Mouse (Mus musculus): ENCODE data around the gene C1qtnf5. TPM values are rescaled to one million over a fixed set of nuclear protein-coding genes. Genes with fewer than 3 reads are reported as not detected.
A peak's percentile ranks its signal among the peaks of the same experiment; 100 is the strongest.

C1qtnf5 gene
- polyA plus RNA-seq, 1 experiment: 7.0 TPM

GRCm38 (mm10) chr9:44075276-44075995 is 31.6 kb upstream of the C1qtnf5 start:
- Histone ChIP-seq H3K36me3 (ENCODE audit: control insufficient read depth, insufficient read depth, low read length) (no peaks in the 10 kb centered on the region), H3K4me1 (ENCODE audit: control insufficient read depth, insufficient read depth, insufficient read length, low read length) (peaks cover 25% of the 10 kb centered on the region), H3K27ac (ENCODE audit: insufficient read depth, low read depth, low read length) (no peak overlapping the region), H3K27me3 (ENCODE audit: control insufficient read depth, insufficient read depth, low read length) (no peaks in the 10 kb centered on the region), H3K4me3 (ENCODE audit: low read depth, low read length) (no peak overlapping the region)
- no peak for TF ChIP-seq CTCF (IDR thresholded peaks at IDR 0.05; ENCODE audit: extremely low read depth, insufficient read length, insufficient replicate concordance, low read depth, low read length)
- TF ChIP-seq POLR2A (IDR thresholded peaks at IDR 0.05; ENCODE audit: low read depth, low read length): no peak
- 91% methylated on average over 24 of the region's 24 CpGs for WGBS

- no peaks in the 10 kb centered on the region for H3K27me3 ChIP-seq (ENCODE audit: control insufficient read depth, insufficient read depth, low read length)
- H3K4me1 ChIP-seq (ENCODE audit: control insufficient read depth, insufficient read depth, insufficient read length, low read length): peaks cover 32% of the 10 kb centered on the region
- no peak overlapping the region for H3K27ac ChIP-seq (ENCODE audit: insufficient read depth, low read depth, low read length)
- 81% methylated on average over 16 of the region's 16 CpGs for WGBS
- TF ChIP-seq POLR2A (IDR thresholded peaks at IDR 0.05; ENCODE audit: low read depth, low read length): no peak
- TF ChIP-seq CTCF (IDR thresholded peaks at IDR 0.05; ENCODE audit: extremely low read depth, insufficient read length, insufficient replicate concordance, low read depth, low read length): no peak
- no peak overlapping the region for H3K4me3 ChIP-seq (ENCODE audit: low read depth, low read length)
- no peaks in the 10 kb centered on the region for H3K36me3 ChIP-seq (ENCODE audit: control insufficient read depth, insufficient read depth, low read length)
Measured at GRCm38 (mm10) chr9:44075996-44076763, 30.9 kb upstream of the C1qtnf5 start.

- peaks cover 35% of the 10 kb centered on the region for H3K4me1 ChIP-seq (ENCODE audit: control insufficient read depth, insufficient read depth, insufficient read length, low read length)
- 24% methylated on average over 5 of the region's 5 CpGs for WGBS
- TF ChIP-seq CTCF (IDR thresholded peaks at IDR 0.05; ENCODE audit: extremely low read depth, insufficient read length, insufficient replicate concordance, low read depth, low read length): peak; percentile 70; the same call in 1 of the 2 replicates
- no peak for TF ChIP-seq POLR2A (IDR thresholded peaks at IDR 0.05; ENCODE audit: low read depth, low read length)
- no peaks in the 10 kb centered on the region for H3K36me3 ChIP-seq (ENCODE audit: control insufficient read depth, insufficient read depth, low read length)
- H3K4me3 ChIP-seq (ENCODE audit: low read depth, low read length): no peak overlapping the region
- no peaks in the 10 kb centered on the region for H3K27me3 ChIP-seq (ENCODE audit: control insufficient read depth, insufficient read depth, low read length)
- H3K27ac ChIP-seq (ENCODE audit: insufficient read depth, low read depth, low read length): no peak overlapping the region
Measured at GRCm38 (mm10) chr9:44076764-44077120, 30.3 kb upstream of the C1qtnf5 start.

DNA sequence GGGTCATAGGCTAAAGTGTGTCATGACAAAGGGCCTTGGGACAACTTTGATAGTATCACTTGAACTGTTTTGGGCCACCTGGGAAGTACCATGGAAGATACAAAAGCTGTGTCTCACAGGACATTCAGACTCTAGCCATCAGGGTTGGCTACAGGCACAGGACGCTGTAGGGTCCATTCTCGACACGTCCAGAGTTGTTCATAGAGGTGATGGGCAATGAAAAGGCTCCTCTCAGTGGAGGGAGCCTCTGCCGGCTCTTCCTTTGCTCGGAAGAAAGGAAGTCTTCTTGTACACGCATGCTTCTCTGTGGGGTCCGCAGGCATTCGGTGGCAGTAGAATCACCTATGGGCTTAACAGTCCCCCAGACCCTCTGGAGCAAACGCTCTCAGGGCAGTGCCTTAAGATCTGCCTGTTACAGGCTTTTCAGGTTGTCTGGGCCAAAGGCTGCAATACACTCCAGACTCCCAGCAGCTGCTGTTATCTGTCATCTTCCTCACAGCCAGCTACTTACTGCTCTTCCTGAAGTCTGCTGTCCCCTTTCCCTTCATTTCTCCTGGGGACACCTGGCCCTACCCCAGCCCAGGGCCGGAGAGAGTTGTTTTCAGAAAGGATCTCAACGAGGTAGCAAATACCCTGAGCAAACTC is 29.7 kb upstream of the C1qtnf5 start:
- no peak overlapping the region for H3K4me3 ChIP-seq (ENCODE audit: low read depth, low read length)
- no peak for TF ChIP-seq POLR2A (IDR thresholded peaks at IDR 0.05; ENCODE audit: low read depth, low read length)
- no peak for TF ChIP-seq CTCF (IDR thresholded peaks at IDR 0.05; ENCODE audit: extremely low read depth, insufficient read length, insufficient replicate concordance, low read depth, low read length)
- H3K27ac ChIP-seq (ENCODE audit: insufficient read depth, low read depth, low read length): peak overlapping the region; percentile 97
- H3K4me1 ChIP-seq (ENCODE audit: control insufficient read depth, insufficient read depth, insufficient read length, low read length): peaks cover 37% of the 10 kb centered on the region
- H3K27me3 ChIP-seq (ENCODE audit: control insufficient read depth, insufficient read depth, low read length): no peaks in the 10 kb centered on the region
- H3K36me3 ChIP-seq (ENCODE audit: control insufficient read depth, insufficient read depth, low read length): no peaks in the 10 kb centered on the region
- 82% methylated on average over 11 of the region's 11 CpGs for WGBS

DNA sequence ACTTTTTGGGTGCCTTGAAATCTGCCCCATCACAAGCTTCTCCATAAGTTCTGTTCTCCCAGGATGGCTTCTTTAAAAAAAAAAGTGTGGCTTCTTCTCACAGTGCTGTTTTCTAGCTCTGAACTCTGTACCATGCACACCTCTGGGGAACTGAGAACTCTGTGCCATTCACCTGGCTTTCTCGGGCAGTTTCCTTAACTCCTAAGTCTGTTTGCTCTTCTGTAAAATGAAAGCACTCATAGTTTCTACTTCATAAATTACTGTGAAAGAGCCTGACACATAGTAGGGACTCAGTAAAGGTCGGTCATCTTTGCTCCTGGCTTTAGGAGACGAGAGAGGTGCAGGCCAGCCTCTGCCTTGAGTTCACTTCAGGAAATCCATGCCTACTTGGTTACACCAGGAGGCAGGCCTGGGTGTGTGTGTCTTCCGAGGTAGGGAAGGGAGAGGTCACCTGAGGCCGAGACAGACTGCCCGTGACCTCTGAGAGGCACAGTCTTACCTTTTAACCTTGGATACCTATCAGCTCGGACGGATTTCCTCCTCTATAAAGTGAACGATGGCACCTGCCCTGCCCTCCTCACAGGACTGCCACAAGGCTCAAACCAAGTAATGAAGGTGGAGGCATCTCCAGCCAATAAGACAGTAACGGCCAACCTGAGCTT is 28.8 kb upstream of the C1qtnf5 start:
- Histone ChIP-seq H3K36me3 (ENCODE audit: control insufficient read depth, insufficient read depth, low read length) (no peaks in the 10 kb centered on the region), H3K27ac (ENCODE audit: insufficient read depth, low read depth, low read length) (peak overlapping the region; percentile 97), H3K4me1 (ENCODE audit: control insufficient read depth, insufficient read depth, insufficient read length, low read length) (peaks cover 45% of the 10 kb centered on the region), H3K27me3 (ENCODE audit: control insufficient read depth, insufficient read depth, low read length) (no peaks in the 10 kb centered on the region), H3K4me3 (ENCODE audit: low read depth, low read length) (peak overlapping the region; percentile 3; the same call in 1 of the 2 replicates)
- WGBS: 35% methylated on average over 10 of the region's 10 CpGs
- TF ChIP-seq CTCF (IDR thresholded peaks at IDR 0.05; ENCODE audit: extremely low read depth, insufficient read length, insufficient replicate concordance, low read depth, low read length) (peak; percentile 13; the same call in 1 of the 2 replicates), POLR2A (IDR thresholded peaks at IDR 0.05; ENCODE audit: low read depth, low read length) (no peak)

- Histone ChIP-seq H3K27ac (ENCODE audit: insufficient read depth, low read depth, low read length) (peak overlapping the region; percentile 97), H3K4me3 (ENCODE audit: low read depth, low read length) (peak overlapping the region; percentile 3; the same call in 1 of the 2 replicates), H3K4me1 (ENCODE audit: control insufficient read depth, insufficient read depth, insufficient read length, low read length) (peaks cover 47% of the 10 kb centered on the region), H3K36me3 (ENCODE audit: control insufficient read depth, insufficient read depth, low read length) (no peaks in the 10 kb centered on the region), H3K27me3 (ENCODE audit: control insufficient read depth, insufficient read depth, low read length) (no peaks in the 10 kb centered on the region)
- TF ChIP-seq CTCF (IDR thresholded peaks at IDR 0.05; ENCODE audit: extremely low read depth, insufficient read length, insufficient replicate concordance, low read depth, low read length) (no peak), POLR2A (IDR thresholded peaks at IDR 0.05; ENCODE audit: low read depth, low read length) (peak; percentile 12)
- 9% methylated on average over 16 of the region's 16 CpGs for WGBS
Measured at GRCm38 (mm10) chr9:44078955-44079756, 27.9 kb upstream of the C1qtnf5 start.

Data from small intestine, adult 2 months (tissue).